Mouse (Mus musculus) midbrain, embryonic 15.5 days (tissue): Measurements from ENCODE around the gene Shcbp1. TPM values are rescaled to one million over a fixed set of nuclear protein-coding genes. Genes with fewer than 3 reads are reported as not detected.

Source experiments
- polyA plus RNA-seq: library from polyadenylated mRNA; unstranded; fragments of >200 nt; fragmentation: Nextera tagmentation; extraction: Ambion mirVana; gene quantifications from 2 replicates; pipeline ENCODE4 v1.2.1, GENCODE M21; 2015

Gene Shcbp1
- polyA plus RNA-seq, 1 experiment from 2014 or later, result 8.4 TPM

Other genes with a start within 250 kb of the Shcbp1 start
- gene Zfp958, start 166.4 kb downstream of the Shcbp1 start, polyA plus RNA-seq, result 17.7 and 18.5 TPM in 2 replicates